Mouse (Mus musculus): ENCODE data around the gene Dkk3.
"Not testable (repeated sequence)": the region's sequence is repeated elsewhere in the genome, so short reads cannot be mapped to it uniquely, and the experiment has no call there.

Gene Dkk3

DNA sequence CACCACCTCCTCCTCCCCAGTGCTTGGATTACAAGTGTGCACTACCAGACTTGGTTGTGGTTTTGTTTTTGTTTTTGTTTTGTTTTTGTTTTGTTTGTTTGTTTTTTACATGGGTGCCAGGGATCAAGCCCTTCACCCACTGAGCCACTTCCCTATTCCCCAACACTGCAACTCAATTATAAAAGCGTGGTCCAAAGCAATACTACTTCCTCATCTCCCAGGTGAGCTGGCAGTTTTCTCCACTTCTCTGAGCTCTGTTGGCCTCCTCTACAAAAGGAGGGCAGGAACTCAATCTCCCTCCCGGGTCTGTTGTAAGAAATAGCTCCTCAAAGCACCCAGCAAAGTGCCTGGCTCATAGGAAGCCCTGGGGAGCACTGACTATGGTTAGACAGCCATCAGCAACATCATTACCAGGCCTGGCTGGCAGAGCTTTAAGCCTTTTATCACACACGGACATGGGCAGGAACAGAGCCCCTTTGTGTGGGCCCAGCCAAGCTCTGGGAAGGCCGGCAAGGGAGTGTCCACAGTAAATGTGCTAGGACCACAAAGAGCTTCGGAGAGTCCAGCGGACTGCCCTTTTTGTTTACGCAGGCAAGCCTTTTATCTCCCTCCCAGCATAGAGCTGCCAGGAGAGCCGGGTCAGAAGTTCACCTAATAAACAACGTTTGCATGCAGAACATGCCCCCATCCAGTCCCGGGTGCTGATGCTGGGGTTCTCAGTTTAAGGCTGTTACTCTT is 11.3 kb upstream of the Dkk3 start:
- in situ Hi-C loops (cut with MboI, MseI), result no loop called here

- in situ Hi-C loops (cut with MboI, MseI), result no loop called here
These were observed 6.7 kb upstream of the Dkk3 start for GRCm38 (mm10) chr7:112165593-112165992.

GRCm38 (mm10) chr7:112165032-112165431 is 6.2 kb upstream of the Dkk3 start:
- in situ Hi-C loops (cut with MboI, MseI), result not testable (repeated sequence)

DNA sequence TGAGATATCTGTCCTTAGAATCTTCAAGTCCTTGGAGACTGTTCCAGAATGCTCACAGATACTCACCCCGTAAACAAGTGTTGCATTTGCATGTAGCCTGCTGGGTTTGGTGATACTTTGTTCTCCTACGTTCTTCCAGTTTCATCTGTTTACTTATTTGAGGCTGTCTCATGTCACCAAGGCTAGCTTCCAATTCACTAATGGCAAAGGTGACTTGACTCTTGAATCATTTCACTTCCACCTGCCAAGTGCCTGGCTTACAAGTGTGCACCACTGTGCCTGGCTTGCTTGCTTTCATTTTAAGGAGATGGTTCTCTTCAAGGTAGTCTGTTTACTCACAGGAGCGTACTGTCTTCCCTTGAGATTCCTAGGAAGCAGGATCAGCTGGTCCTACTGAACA is 5.6 kb upstream of the Dkk3 start:
- in situ Hi-C loops (cut with MboI, MseI), result no loop called here

DNA sequence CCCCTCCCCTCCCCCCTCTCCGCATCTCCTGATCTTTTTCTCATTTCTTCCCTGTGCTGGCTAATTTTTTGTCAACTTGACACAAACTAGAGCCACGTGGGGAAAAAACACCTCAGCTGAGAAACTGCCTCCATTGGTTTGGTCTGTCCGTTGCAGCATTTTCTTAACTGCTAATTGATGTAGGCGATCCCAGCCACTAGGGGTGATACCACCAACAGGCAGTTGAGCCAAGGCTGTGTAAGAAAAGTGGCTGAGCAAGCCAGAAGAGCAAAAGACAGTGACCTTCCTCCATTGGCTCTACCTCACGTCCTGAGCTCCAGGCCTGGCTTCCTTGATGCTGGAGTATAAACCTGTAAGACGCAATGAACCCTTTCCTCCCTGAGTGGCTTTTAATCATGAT is 978 bp upstream of the Dkk3 start:
- in situ Hi-C loops (cut with MboI, MseI), result no loop called here

DNA sequence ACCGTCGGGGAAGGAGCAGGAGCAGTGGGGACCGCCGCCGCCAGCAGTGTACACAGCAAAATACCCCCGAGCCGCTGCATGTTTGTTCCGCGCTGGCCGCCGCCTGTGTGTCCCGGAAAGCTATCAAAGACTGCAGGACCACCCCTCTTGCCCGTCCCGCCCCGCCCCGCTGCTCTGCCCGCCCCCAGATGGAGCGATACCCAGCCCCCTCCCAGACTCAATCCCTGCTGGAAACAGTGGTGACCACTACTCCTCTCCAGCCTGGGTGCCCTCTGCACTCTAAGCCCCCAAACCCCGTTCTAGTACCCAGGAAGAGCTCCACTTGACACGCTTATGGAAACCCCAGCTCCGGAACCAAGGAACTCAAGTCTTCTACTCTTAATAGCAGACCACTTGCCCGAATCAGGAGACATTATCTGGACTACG is 528 bp downstream of the Dkk3 start:
- in situ Hi-C loops (cut with MboI, MseI), result no loop called here

- in situ Hi-C loops (cut with MboI, MseI), result no loop called here
These were observed 1.1 kb downstream of the Dkk3 start for GRCm38 (mm10) chr7:112157584-112158315.

- in situ Hi-C loops (cut with MboI, MseI), result no loop called here
These were observed 3.7 kb downstream of the Dkk3 start for GRCm38 (mm10) chr7:112155194-112155593.

DNA sequence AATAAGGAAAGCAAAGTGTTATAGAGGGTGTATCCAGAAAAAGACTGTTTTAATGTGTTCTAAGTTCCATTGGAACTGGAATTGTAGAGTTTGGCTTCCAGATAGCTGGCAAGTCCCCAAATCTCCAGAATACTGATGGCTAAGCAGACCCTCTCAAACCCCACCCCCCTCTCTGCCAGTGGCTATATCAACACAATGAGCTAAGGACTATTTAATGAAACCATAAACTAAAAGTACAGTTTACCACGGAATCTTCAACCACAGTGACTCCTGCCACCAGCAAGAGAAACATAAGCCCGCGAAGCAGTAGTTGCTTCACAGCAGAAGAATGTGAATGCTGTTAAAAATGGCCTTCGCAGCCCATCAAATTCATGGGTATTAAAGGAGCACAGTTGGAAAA is 4.4 kb downstream of the Dkk3 start:
- in situ Hi-C loops (cut with MboI, MseI), result no loop called here

GRCm38 (mm10) chr7:112149113-112149512 is 9.7 kb downstream of the Dkk3 start:
- in situ Hi-C loops (cut with MboI, MseI), result no loop called here

DNA sequence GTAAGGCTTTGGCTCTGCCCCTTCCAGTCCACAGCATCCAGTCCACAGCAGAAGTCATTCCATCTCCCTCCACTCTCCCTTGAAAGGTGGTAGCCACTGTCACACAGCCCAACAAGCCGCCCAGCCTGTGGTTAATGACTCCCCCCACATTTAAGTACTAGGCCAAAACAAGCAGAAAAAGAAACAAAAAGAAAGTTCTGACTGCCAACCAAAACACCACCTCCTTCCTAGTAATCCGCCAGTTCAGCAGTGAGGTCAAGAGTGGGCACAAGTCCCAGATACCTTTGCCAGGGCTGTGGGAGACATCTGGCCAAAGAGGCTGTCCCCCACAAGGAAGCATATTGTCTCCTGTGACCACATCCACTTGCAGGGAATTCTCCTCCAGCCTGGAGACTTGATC is 10.9 kb downstream of the Dkk3 start:
- in situ Hi-C loops (cut with MboI, MseI), result no loop called here

GRCm38 (mm10) chr7:112144646-112145179 is 14.1 kb downstream of the Dkk3 start:
- in situ Hi-C loops (cut with MboI, MseI), result no loop called here

DNA sequence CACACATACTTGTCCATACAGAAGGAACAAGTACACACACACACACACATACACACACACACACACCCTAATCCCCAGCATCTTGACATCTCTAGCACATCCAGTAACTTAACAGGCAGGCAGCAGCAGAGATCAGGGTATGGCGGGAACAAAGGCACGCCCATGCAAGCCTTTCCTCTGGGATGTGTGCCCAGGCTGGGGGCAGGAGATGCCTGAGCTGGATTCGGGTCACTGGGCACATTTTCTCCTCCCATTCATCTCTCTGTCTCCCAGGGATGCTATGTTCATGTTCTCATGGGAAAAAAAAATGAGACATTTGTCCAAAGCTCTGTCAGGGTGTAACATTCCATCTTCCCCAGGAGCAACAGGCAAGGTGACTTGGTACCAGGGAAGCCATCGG is 14.9 kb downstream of the Dkk3 start:
- in situ Hi-C loops (cut with MboI, MseI), result no loop called here

GRCm38 (mm10) chr7:112143090-112143500 is 15.8 kb downstream of the Dkk3 start:
- in situ Hi-C loops (cut with MboI, MseI), result no loop called here

DNA sequence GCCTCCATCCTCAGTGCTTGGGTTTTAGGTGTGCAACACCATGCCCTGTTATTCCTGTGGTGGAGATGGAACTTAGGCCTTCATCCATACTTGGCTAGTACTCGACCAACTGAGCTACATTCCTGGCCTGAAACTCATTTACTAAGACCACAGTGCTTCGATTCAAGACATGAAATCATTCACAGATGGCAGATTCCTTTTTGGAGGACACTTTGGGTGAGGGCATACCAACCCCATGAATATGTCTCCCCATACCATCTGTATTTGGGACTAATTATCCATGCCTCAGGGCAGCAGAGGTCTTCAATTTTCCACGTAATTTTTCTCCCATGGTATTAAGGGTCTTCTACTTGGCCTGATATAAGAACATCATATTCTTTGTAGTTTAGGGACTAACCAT is 16.2 kb downstream of the Dkk3 start:
- in situ Hi-C loops (cut with MboI, MseI), result no loop called here

DNA sequence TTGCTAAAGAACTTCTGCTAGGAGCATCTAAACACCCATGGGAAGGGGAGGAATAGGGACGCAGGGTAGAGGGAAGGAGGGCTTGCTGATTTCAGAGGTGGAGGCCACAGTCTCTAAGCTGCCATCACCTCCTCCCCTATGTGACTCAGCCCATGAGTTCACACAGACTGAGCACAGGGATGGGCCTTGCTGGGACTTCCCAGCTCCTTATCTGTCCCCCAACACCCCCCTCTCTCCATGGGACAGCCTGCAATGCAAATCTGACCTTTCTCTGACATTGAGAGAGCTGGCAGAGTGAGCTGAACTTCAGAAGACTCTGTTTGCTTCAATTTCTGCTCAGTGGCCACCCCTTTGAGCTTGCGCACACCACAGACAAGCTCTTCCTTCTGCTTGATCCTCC is 18.1 kb downstream of the Dkk3 start:
- in situ Hi-C loops (cut with MboI, MseI), result no loop called here

DNA sequence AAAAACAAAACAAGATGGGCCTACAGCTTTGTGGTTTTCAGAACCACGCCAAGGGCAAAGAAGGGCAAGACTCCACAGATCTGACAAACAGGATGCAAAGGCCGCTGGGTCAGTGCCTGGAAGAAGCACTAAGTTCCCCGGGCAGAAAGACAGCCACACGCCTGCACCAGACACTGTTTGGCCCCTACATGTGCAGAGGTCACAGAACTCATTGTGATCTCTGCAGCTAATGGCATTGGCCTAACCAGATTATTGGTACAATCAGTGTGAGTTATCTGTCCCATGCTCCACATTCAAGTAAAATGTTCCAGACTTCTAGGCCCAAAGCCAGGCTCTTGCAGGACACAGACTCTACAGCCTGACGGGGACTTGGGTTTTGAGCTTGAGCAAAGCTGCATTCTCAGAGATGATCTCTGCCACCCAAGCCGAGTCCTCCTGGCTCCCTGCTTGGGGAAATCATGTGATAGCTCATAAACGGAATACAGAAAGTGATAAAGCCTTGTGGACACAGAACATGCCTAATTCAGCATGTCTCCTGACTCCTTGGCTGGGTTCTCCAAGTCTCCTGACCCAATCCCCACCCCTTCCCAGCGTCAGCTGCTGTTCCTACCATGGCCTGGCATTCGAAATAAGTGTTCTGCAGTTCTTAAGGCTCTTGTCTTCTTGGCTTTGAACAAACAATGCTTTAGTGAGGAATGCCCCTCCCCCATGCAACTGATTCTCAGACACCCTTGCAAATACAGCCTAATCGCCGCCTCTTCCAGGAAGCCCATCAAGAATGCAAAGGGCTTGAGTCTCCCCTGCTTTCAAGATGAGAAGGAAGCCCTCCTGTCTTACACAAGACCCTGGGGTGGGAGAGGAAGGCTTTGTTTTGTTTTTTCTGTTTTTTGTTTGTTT is 20.1 kb downstream of the Dkk3 start:
- in situ Hi-C loops (cut with MboI, MseI), result no loop called here

DNA sequence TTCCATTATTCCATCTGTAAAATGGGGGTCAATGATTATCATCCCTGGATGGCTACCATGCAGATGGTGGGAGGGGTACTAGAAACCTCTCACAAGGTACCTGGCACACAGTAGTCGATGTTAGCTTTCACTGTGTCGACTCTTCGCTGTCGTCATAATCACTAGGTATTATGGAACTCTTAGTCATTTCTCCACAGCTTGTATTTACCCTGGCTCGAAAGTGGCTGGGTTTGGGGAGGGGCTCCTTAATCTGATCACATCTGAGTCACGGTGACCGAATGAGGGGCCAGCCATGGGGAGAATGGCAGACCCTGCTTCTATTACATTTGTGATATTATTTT is 20.7 kb downstream of the Dkk3 start:
- in situ Hi-C loops (cut with MboI, MseI), result no loop called here

GRCm38 (mm10) chr7:112136537-112136936 is 22.3 kb downstream of the Dkk3 start:
- in situ Hi-C loops (cut with MboI, MseI), result no loop called here

DNA sequence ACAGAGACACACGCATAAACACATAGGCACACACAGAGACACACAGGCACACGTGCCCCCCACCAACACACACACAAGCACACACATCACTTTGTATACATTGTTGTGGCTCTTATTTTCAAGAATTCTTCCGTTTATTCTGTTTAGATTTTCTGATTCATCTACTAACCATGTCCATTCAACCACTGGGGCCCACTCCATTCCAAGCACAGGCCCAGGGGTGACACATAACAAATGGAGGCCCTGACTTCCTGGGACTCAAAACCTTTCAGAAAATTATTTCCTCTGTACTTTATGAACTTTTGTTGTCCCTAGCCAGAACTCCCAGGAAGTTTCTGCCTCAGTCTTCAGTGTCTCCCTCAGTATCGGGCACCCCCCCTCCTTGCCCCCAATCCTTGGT is 23.7 kb downstream of the Dkk3 start:
- in situ Hi-C loops (cut with MboI, MseI), result no loop called here

GRCm38 (mm10) chr7:112133277-112133676 is 25.6 kb downstream of the Dkk3 start:
- in situ Hi-C loops (cut with MboI, MseI), result no loop called here

GRCm38 (mm10) chr7:112132005-112132404 is 26.9 kb downstream of the Dkk3 start:
- in situ Hi-C loops (cut with MboI, MseI), result no loop called here
